In the genomic region with DNA sequence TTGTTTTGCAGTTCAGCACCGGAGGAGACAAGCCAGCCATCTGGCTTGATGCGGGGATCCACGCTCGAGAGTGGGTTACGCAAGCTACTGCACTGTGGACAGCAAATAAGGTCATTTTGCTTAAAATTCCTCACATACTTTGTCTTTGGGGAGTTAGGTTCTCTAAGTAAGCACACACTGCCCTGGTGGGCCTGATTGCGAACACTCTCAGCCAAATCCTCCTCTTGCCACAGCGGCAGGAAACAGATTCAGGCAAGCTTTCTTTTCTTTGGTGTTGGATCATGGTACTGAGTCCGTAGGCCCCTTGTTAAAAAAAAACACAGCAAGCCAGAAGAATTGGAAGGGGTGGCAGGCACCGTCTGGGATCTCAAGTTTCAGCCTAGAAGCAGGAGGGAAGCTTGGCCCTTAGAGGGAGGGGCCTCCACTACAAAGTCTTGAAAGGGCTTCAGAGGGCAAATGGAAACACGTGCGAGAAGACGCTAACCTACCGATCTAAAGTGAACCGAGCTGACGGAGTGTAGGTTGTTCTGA, we compare ENCODE assay signal across 9 mouse cellular contexts. TPM values are rescaled to one million over a fixed set of nuclear protein-coding genes. Genes with fewer than 3 reads are reported as not detected.
DNase-seq lines count a peak whose midpoint lies in the region; ATAC-seq and TF ChIP-seq lines count a peak whose summit lies in the region.
"Had no signal": no experiment of that assay in that cellular context is flagged by ENCODE, and none has a peak within 500 bp of the region (broad histone marks: within the 10 kb centered on the region; RNA-seq: fewer than 3 reads in every experiment).

No protein-coding gene starts in this region.

- intact Hi-C loops in gastrocnemius, adult 2 months (cut with DNase I), result no loop called here
- intact Hi-C loops in gastrocnemius, postnatal 36 days (cut with DNase I), result loop anchor here (10.0 kb wide), 1 partner anchor 126 kb away; no protein-coding TSS in a partner anchor

- H3K4me1 ChIP-seq in lung, embryonic 16.5 days (replicated peaks; ENCODE audit: control insufficient read depth, insufficient read depth, low read length), result peaks cover 30% of the 10 kb centered on the region

- no peak for DNase-seq in gastrocnemius, adult 2 months
- DNase-seq in gastrocnemius, postnatal 36 days, result no peak
- DNase-seq in ZHBTc4 (ENCODE audit: low read depth, low spot score), result peak; percentile 65
- DNase-seq in urinary bladder, postnatal 4 days (ENCODE audit: low spot score in 2 of 2), result no peak
- no peak for DNase-seq in layer of hippocampus, postnatal 14 days (ENCODE audit: low spot score in 2 of 2)
- DNase-seq in cerebellum, adult 8-10 months, result no peak

- H3K27me3 ChIP-seq in lung, embryonic 16.5 days (ENCODE audit: control insufficient read depth, insufficient read depth, low read depth, low read length), result no peaks in the 10 kb centered on the region

- peak; percentile 11 for ATAC-seq in granulocyte monocyte progenitor cell, adult 5-6 weeks (replicated peaks; ENCODE audit: poor library complexity, severe bottlenecking)
- ATAC-seq in lung, embryonic 16.5 days (ENCODE audit: low read depth), result peak; percentile 68

- H3K4me3 ChIP-seq in gastrocnemius, adult 2 months, result peak overlapping the region; percentile 50
- no peak overlapping the region for H3K4me3 ChIP-seq in lung, embryonic 16.5 days (ENCODE audit: low read length)

- H3K4me2 ChIP-seq in lung, embryonic 16.5 days (ENCODE audit: low read depth, low read length), result peak overlapping the region; percentile 38

- no peaks in the 10 kb centered on the region for H3K9me3 ChIP-seq in lung, embryonic 16.5 days (ENCODE audit: control insufficient read depth, low read length)

- H3K27ac ChIP-seq in gastrocnemius, adult 2 months, result peak overlapping the region; percentile 43
- H3K27ac ChIP-seq in lung, embryonic 16.5 days (ENCODE audit: low read length), result peak overlapping the region; percentile 79

- peak overlapping the region; percentile 36 for H3K9ac ChIP-seq in lung, embryonic 16.5 days (ENCODE audit: low read length)

- 13% methylated on average over 15 of the region's 15 CpGs for WGBS in lung, embryonic 16.5 days

- no peak for TF ChIP-seq CTCF in gastrocnemius, adult 2 months (IDR thresholded peaks at IDR 0.05)

- H3K36me3 ChIP-seq in lung, embryonic 16.5 days (ENCODE audit: control insufficient read depth, insufficient read depth, low read length), result no peaks in the 10 kb centered on the region

RNA-seq across cellular contexts. Expression of a gene that starts 7.9 kb away (rescaled TPM):
- not detected for total RNA-seq in gastrocnemius, adult 2 months (2021)
- not detected for total RNA-seq in gastrocnemius, postnatal 36 days (2021)
- total RNA-seq in granulocyte monocyte progenitor cell, adult 5-6 weeks (2014; fragmentation: Nextera tagmentation), result not detected in 2 replicates
- total RNA-seq in granulocyte monocyte progenitor cell, adult 5-6 weeks (2017), result 0.30 and 1.1 TPM in 2 replicates
- polyA plus RNA-seq in lung, embryonic 16.5 days (2015; fragmentation: Nextera tagmentation; extraction: Ambion mirVana), result 5.2 and 6.0 TPM in 2 replicates
- total RNA-seq in layer of hippocampus, postnatal 14 days (2021), result 1 to 10 TPM; 1.2 to 2.0 TPM

RNA-seq across cellular contexts. Expression of a gene that starts 18.9 kb away (rescaled TPM):
- total RNA-seq in gastrocnemius, adult 2 months (2021), result not detected
- not detected for total RNA-seq in gastrocnemius, postnatal 36 days (2021)
- not detected in 2 replicates for total RNA-seq in granulocyte monocyte progenitor cell, adult 5-6 weeks (2014; fragmentation: Nextera tagmentation)
- not detected in 2 replicates for total RNA-seq in granulocyte monocyte progenitor cell, adult 5-6 weeks (2017)
- 0.08 TPM in 2 replicates for polyA plus RNA-seq in lung, embryonic 16.5 days (2015; fragmentation: Nextera tagmentation; extraction: Ambion mirVana)
- not detected for total RNA-seq in layer of hippocampus, postnatal 14 days (2021)
- polyA plus RNA-seq: gonadal fat pad, adult 2 months had no signal

RNA-seq across cellular contexts. Expression of a gene that starts 39.6 kb away (rescaled TPM):
- under 1 TPM; 0.18 to 0.20 TPM for total RNA-seq in gastrocnemius, adult 2 months (2021)
- under 1 TPM; 0.23 to 0.25 TPM for total RNA-seq in gastrocnemius, postnatal 36 days (2021)
- not detected in 2 replicates for total RNA-seq in granulocyte monocyte progenitor cell, adult 5-6 weeks (2014; fragmentation: Nextera tagmentation)
- 0.21 TPM in 1 of 2 replicates, not detected in the other for total RNA-seq in granulocyte monocyte progenitor cell, adult 5-6 weeks (2017)
- 0.19 TPM in 1 of 2 replicates, not detected in the other for polyA plus RNA-seq in lung, embryonic 16.5 days (2015; fragmentation: Nextera tagmentation; extraction: Ambion mirVana)
- under 1 TPM; 0.81 TPM for total RNA-seq in layer of hippocampus, postnatal 14 days (2021)

RNA-seq across cellular contexts. Expression of a gene that starts 39.7 kb away (rescaled TPM):
- total RNA-seq in gastrocnemius, adult 2 months (2021), result 10 to 100 TPM in 1 of 2 experiments, 1 to 10 TPM in 1; 7.1 to 11.4 TPM
- total RNA-seq in gastrocnemius, postnatal 36 days (2021), result 10 to 100 TPM in 1 of 2 experiments, 1 to 10 TPM in 1; 6.7 to 10.2 TPM
- 45.0 and 65.8 TPM in 2 replicates for total RNA-seq in granulocyte monocyte progenitor cell, adult 5-6 weeks (2014; fragmentation: Nextera tagmentation)
- 34.0 and 38.2 TPM in 2 replicates for total RNA-seq in granulocyte monocyte progenitor cell, adult 5-6 weeks (2017)
- polyA plus RNA-seq in lung, embryonic 16.5 days (2015; fragmentation: Nextera tagmentation; extraction: Ambion mirVana), result 33.9 and 38.5 TPM in 2 replicates
- total RNA-seq in layer of hippocampus, postnatal 14 days (2021), result 10 to 100 TPM; 17.3 to 18.0 TPM
